Mouse (Mus musculus): Measurements from ENCODE around the gene Atp2c1. TPM values are rescaled to one million over a fixed set of nuclear protein-coding genes. Genes with fewer than 3 reads are reported as not detected.

The Atp2c1 gene
- total and polyA plus RNA-seq, 3 experiments = 45.8 to 60.7 (median 51.7) TPM

- in situ Hi-C loops (cut with MboI; ENCODE audit: low pct_ligation_motif_present, low pct_unique_long_range_greater_than_20kb, low sequenced_read_pairs) = loop anchor here (10.0 kb wide), 1 partner anchor 59 kb away; no protein-coding TSS in a partner anchor
- Histone ChIP-seq H3K4me2 (ENCODE audit: insufficient read depth, low read depth, poor library complexity, severe bottlenecking) (no peak overlapping the region), H3K4me3 (replicated peaks in 1 of 3; ENCODE audit: low read depth in 2 of 3, low read length in 2 of 3, poor library complexity in 1 of 3) (no peak overlapping the region), H3K36me3 (replicated peaks in 1 of 2; ENCODE audit: control insufficient read depth in 1 of 2, insufficient read depth in 1 of 2, low read length in 1 of 2) (no peaks in the 10 kb centered on the region), H3K27ac (ENCODE audit: insufficient read depth, low read depth) (no peak overlapping the region), H3K27me3 (replicated peaks) (no peaks in the 10 kb centered on the region), H3K9ac (ENCODE audit: insufficient read depth, low read depth) (no peak overlapping the region), H3K9me3 (replicated peaks; ENCODE audit: low read length) (no peaks in the 10 kb centered on the region), H3K79me2 (replicated peaks; ENCODE audit: control insufficient read depth, extremely low read depth, insufficient read depth, poor library complexity, severe bottlenecking) (no peaks in the 10 kb centered on the region), H3K4me1 (ENCODE audit: control insufficient read depth in 1 of 2, insufficient read depth in 2 of 2) (peaks cover 28 to 42% of the 10 kb centered on the region in 2 experiments)
- TF ChIP-seq PAX5 (IDR thresholded peaks at IDR 0.05; ENCODE audit: low read length) (no peak), TCF12 (IDR thresholded peaks at IDR 0.05; ENCODE audit: low read depth, low read length) (no peak), ZMIZ1 (IDR thresholded peaks at IDR 0.05; ENCODE audit: low read depth, low read length) (no peak), USF2 (conservative IDR thresholded peaks at IDR 0.05; ENCODE audit: low read depth, low read length) (no peak), MXI1 (IDR thresholded peaks at IDR 0.05; ENCODE audit: low read depth, low read length) (no peak), E2F4 (IDR thresholded peaks at IDR 0.05; ENCODE audit: insufficient replicate concordance, low read depth, low read length) (no peak), MAFK (IDR thresholded peaks at IDR 0.05; ENCODE audit: insufficient replicate concordance, low read length) (no peak), MEF2A (IDR thresholded peaks at IDR 0.05; ENCODE audit: borderline replicate concordance, low read depth, low read length) (no peak), GABPA (IDR thresholded peaks at IDR 0.05; ENCODE audit: insufficient replicate concordance, low read depth, low read length) (no peak), ELF1 (IDR thresholded peaks at IDR 0.05; ENCODE audit: low read depth, low read length) (no peak), ETS1 (conservative IDR thresholded peaks at IDR 0.05; ENCODE audit: low read depth, low read length) (no peak), POLR2AphosphoS2 (IDR thresholded peaks at IDR 0.05; ENCODE audit: low read depth, low read length) (no peak), ZC3H11A (IDR thresholded peaks at IDR 0.05; ENCODE audit: low read depth, low read length) (no peak), RCOR1 (conservative IDR thresholded peaks at IDR 0.05; ENCODE audit: low read depth, low read length) (no peak)
- dilution Hi-C loops (cut with MboI; ENCODE audit: extremely low pct_ligation_motif_present, extremely low pct_unique_long_range_greater_than_20kb, low sequenced_read_pairs) = no loop called here
- DNase-seq (ENCODE audit: extremely low read depth) = no peak
Measured at GRCm38 (mm10) chr9:105363520-105364231, 163.4 kb downstream of the Atp2c1 start.

- no peak overlapping the region for H3K9ac ChIP-seq (ENCODE audit: insufficient read depth, low read depth)
- H3K9me3 ChIP-seq (replicated peaks; ENCODE audit: low read length) = no peaks in the 10 kb centered on the region
- H3K79me2 ChIP-seq (replicated peaks; ENCODE audit: control insufficient read depth, extremely low read depth, insufficient read depth, poor library complexity, severe bottlenecking) = no peaks in the 10 kb centered on the region
- peak; percentile 45 for DNase-seq (ENCODE audit: extremely low read depth)
- no peak overlapping the region for H3K4me2 ChIP-seq (ENCODE audit: insufficient read depth, low read depth, poor library complexity, severe bottlenecking)
- peaks cover 25 to 35% of the 10 kb centered on the region in 2 experiments for H3K4me1 ChIP-seq (ENCODE audit: control insufficient read depth in 1 of 2, insufficient read depth in 2 of 2)
- no peaks in the 10 kb centered on the region for H3K27me3 ChIP-seq (replicated peaks)
- no peaks in the 10 kb centered on the region for H3K36me3 ChIP-seq (replicated peaks in 1 of 2; ENCODE audit: control insufficient read depth in 1 of 2, insufficient read depth in 1 of 2, low read length in 1 of 2)
- dilution Hi-C loops (cut with MboI; ENCODE audit: extremely low pct_ligation_motif_present, extremely low pct_unique_long_range_greater_than_20kb, low sequenced_read_pairs) (no loop called here), in situ Hi-C loops (cut with MboI; ENCODE audit: low pct_ligation_motif_present, low pct_unique_long_range_greater_than_20kb, low sequenced_read_pairs) (loop anchor here (10.0 kb wide), 1 partner anchor 57 kb away; no protein-coding TSS in a partner anchor)
- no peak overlapping the region for H3K4me3 ChIP-seq (replicated peaks in 1 of 3; ENCODE audit: low read depth in 2 of 3, low read length in 2 of 3, poor library complexity in 1 of 3)
- no peak overlapping the region for H3K27ac ChIP-seq (ENCODE audit: insufficient read depth, low read depth)
- TF ChIP-seq USF2 (conservative IDR thresholded peaks at IDR 0.05; ENCODE audit: low read depth, low read length) (no peak), CHD2 (IDR thresholded peaks at IDR 0.05; ENCODE audit: low read length) (no peak), MYC (IDR thresholded peaks at IDR 0.05; ENCODE audit: low read depth, low read length) (0 out of 2 replicates have a peak, but pooled peaks have one; percentile 53), ZKSCAN1 (IDR thresholded peaks at IDR 0.05; ENCODE audit: borderline replicate concordance, low read depth, low read length) (no peak), BHLHE40 (IDR thresholded peaks at IDR 0.05; ENCODE audit: low read depth, low read length) (peak; percentile 82), IRF4 (IDR thresholded peaks at IDR 0.05; ENCODE audit: low read depth, low read length) (peak; percentile 97), NRF1 (IDR thresholded peaks at IDR 0.05; ENCODE audit: low read depth, low read length) (no peak), HCFC1 (IDR thresholded peaks at IDR 0.05; ENCODE audit: low read depth, low read length) (no peak), ZC3H11A (IDR thresholded peaks at IDR 0.05; ENCODE audit: low read depth, low read length) (no peak), JUN (IDR thresholded peaks at IDR 0.05; ENCODE audit: insufficient read depth, low read depth, low read length) (peak; percentile 88), ZNF384 (IDR thresholded peaks at IDR 0.05; ENCODE audit: low read depth, low read length) (no peak), POLR2A (IDR thresholded peaks at IDR 0.05; ENCODE audit: low read depth, low read length) (no peak), CHD1 (IDR thresholded peaks at IDR 0.05; ENCODE audit: low read depth, low read length) (no peak), ELF1 (IDR thresholded peaks at IDR 0.05; ENCODE audit: low read depth, low read length) (no peak), USF1 (IDR thresholded peaks at IDR 0.05; ENCODE audit: low read depth, low read length) (no peak), MEF2A (IDR thresholded peaks at IDR 0.05; ENCODE audit: borderline replicate concordance, low read depth, low read length) (peak; percentile 84), MXI1 (IDR thresholded peaks at IDR 0.05; ENCODE audit: low read depth, low read length) (no peak), ETS1 (conservative IDR thresholded peaks at IDR 0.05; ENCODE audit: low read depth, low read length) (peak; percentile 90), MAX (IDR thresholded peaks at IDR 0.05; ENCODE audit: low read length) (no peak), ZMIZ1 (IDR thresholded peaks at IDR 0.05; ENCODE audit: low read depth, low read length) (no peak), JUND (conservative IDR thresholded peaks at IDR 0.05; ENCODE audit: low read depth, low read length) (peak; percentile 87), POLR2AphosphoS2 (IDR thresholded peaks at IDR 0.05; ENCODE audit: low read depth, low read length) (no peak), E2F4 (IDR thresholded peaks at IDR 0.05; ENCODE audit: insufficient replicate concordance, low read depth, low read length) (no peak), SIN3A (IDR thresholded peaks at IDR 0.05; ENCODE audit: low read length) (no peak), EP300 (IDR thresholded peaks at IDR 0.05; ENCODE audit: low read length) (peak; percentile 76)
Measured at GRCm38 (mm10) chr9:105362181-105362580, 164.9 kb downstream of the Atp2c1 start.
